Mouse (Mus musculus): ENCODE data around the gene Cul9. TPM values are rescaled to one million over a fixed set of nuclear protein-coding genes. Genes with fewer than 3 reads are reported as not detected.
"Not testable (repeated sequence)": the region's sequence is repeated elsewhere in the genome, so short reads cannot be mapped to it uniquely, and the experiment has no call there.

Cul9 gene
- total RNA-seq, 1 experiment, result 1.8 TPM

- no peaks in the 10 kb centered on the region for H3K9me3 ChIP-seq (ENCODE audit: control insufficient read depth, insufficient read depth, low read depth, low read length)
- H3K27ac ChIP-seq (ENCODE audit: insufficient read depth, low read depth, low read length, poor library complexity, severe bottlenecking), result peak within 1 kb of the TSS; percentile 8; the same call in 1 of the 2 replicates
- peak within 1 kb of the TSS; percentile 93 for H3K9ac ChIP-seq (ENCODE audit: insufficient read depth, low read depth, low read length, poor library complexity, severe bottlenecking)
- TF ChIP-seq MAFK (IDR thresholded peaks at IDR 0.05; ENCODE audit: insufficient read depth, low read depth, low read length) (no peak), CHD2 (IDR thresholded peaks at IDR 0.05; ENCODE audit: low read depth, low read length) (no peak), ZC3H11A (IDR thresholded peaks at IDR 0.05; ENCODE audit: borderline replicate concordance, low read depth, low read length) (no peak), ZNF384 (IDR thresholded peaks at IDR 0.05; ENCODE audit: low read depth, low read length) (no peak), HCFC1 (IDR thresholded peaks at IDR 0.05; ENCODE audit: borderline replicate concordance, insufficient read depth, low read length) (no peak)
- peak within 1 kb of the TSS; percentile 89 to 90 for H3K4me3 ChIP-seq (ENCODE audit: insufficient read depth in 1 of 2, low read depth in 1 of 2, low read length in 2 of 2, poor library complexity in 1 of 2, severe bottlenecking in 1 of 2)
- peak; percentile 86 for DNase-seq (ENCODE audit: low read depth, low spot score)
- in situ Hi-C loops (cut with MboI; ENCODE audit: low sequenced_read_pairs in 2 of 2, unreplicated experiment in 2 of 2), result no loop called here
- H3K36me3 ChIP-seq (ENCODE audit: control insufficient read depth, insufficient read depth, low read length, poor library complexity, severe bottlenecking), result peaks cover 21% of the 10 kb centered on the region
- peaks cover 0 to 12% of the 10 kb centered on the region in 2 experiments; a peak in 2 of 4 replicates for H3K4me1 ChIP-seq (ENCODE audit: control insufficient read depth in 2 of 2, insufficient read depth in 2 of 2, low read length in 2 of 2, poor library complexity in 1 of 2)
Observed at GRCm38 (mm10) chr17:46496623-46497434, 49.4 kb downstream of the Cul9 start, which contains the start of gene Dnph1. TSS of gene Dnph1 (plus strand) at chr17:46496711.

- H3K27ac ChIP-seq (ENCODE audit: insufficient read depth, low read depth, low read length, poor library complexity, severe bottlenecking); H3K9me3 ChIP-seq (ENCODE audit: control insufficient read depth, insufficient read depth, low read depth, low read length); in situ Hi-C loops (cut with MboI; ENCODE audit: low sequenced_read_pairs in 2 of 2, unreplicated experiment in 2 of 2); H3K4me3 ChIP-seq (ENCODE audit: insufficient read depth in 1 of 2, low read depth in 1 of 2, low read length in 2 of 2, poor library complexity in 1 of 2, severe bottlenecking in 1 of 2); DNase-seq (ENCODE audit: low read depth, low spot score); H3K9ac ChIP-seq (ENCODE audit: insufficient read depth, low read depth, low read length, poor library complexity, severe bottlenecking); H3K4me1 ChIP-seq (ENCODE audit: control insufficient read depth in 2 of 2, insufficient read depth in 2 of 2, low read length in 2 of 2, poor library complexity in 1 of 2): not testable (repeated sequence)
- H3K36me3 ChIP-seq (ENCODE audit: control insufficient read depth, insufficient read depth, low read length, poor library complexity, severe bottlenecking), result peaks cover 19% of the 10 kb centered on the region
Observed at GRCm38 (mm10) chr17:46496081-46496480, 50.1 kb downstream of the Cul9 start.

GRCm38 (mm10) chr17:46495486-46495885 is 50.7 kb downstream of the Cul9 start:
- no peak for TF ChIP-seq HCFC1 (IDR thresholded peaks at IDR 0.05; ENCODE audit: borderline replicate concordance, insufficient read depth, low read length)
- TF ChIP-seq ZNF384 (IDR thresholded peaks at IDR 0.05; ENCODE audit: low read depth, low read length), result no peak
- no peak for TF ChIP-seq CHD2 (IDR thresholded peaks at IDR 0.05; ENCODE audit: low read depth, low read length)
- no peak for TF ChIP-seq ZC3H11A (IDR thresholded peaks at IDR 0.05; ENCODE audit: borderline replicate concordance, low read depth, low read length)
- TF ChIP-seq MAFK (IDR thresholded peaks at IDR 0.05; ENCODE audit: insufficient read depth, low read depth, low read length), result no peak
- in situ Hi-C loops (cut with MboI; ENCODE audit: low sequenced_read_pairs in 2 of 2, unreplicated experiment in 2 of 2), result no loop called here
- H3K9ac ChIP-seq (ENCODE audit: insufficient read depth, low read depth, low read length, poor library complexity, severe bottlenecking), result no peak overlapping the region
- H3K4me1 ChIP-seq (ENCODE audit: control insufficient read depth in 2 of 2, insufficient read depth in 2 of 2, low read length in 2 of 2, poor library complexity in 1 of 2), result peaks cover 0 to 8% of the 10 kb centered on the region in 2 experiments; a peak in 2 of 4 replicates
- no peak overlapping the region for H3K4me3 ChIP-seq (ENCODE audit: insufficient read depth in 1 of 2, low read depth in 1 of 2, low read length in 2 of 2, poor library complexity in 1 of 2, severe bottlenecking in 1 of 2)
- no peaks in the 10 kb centered on the region for H3K9me3 ChIP-seq (ENCODE audit: control insufficient read depth, insufficient read depth, low read depth, low read length)
- H3K36me3 ChIP-seq (ENCODE audit: control insufficient read depth, insufficient read depth, low read length, poor library complexity, severe bottlenecking), result peaks cover 17% of the 10 kb centered on the region
- DNase-seq (ENCODE audit: low read depth, low spot score), result no peak
- H3K27ac ChIP-seq (ENCODE audit: insufficient read depth, low read depth, low read length, poor library complexity, severe bottlenecking), result no peak overlapping the region

GRCm38 (mm10) chr17:46487431-46487830 is 58.8 kb downstream of the Cul9 start, which contains the start of gene Ttbk1:
TSS of gene Ttbk1 (minus strand) at chr17:46487675.
- Histone ChIP-seq H3K9me3 (ENCODE audit: control insufficient read depth, insufficient read depth, low read depth, low read length) (no peaks in the 10 kb centered on the region), H3K4me1 (ENCODE audit: control insufficient read depth in 2 of 2, insufficient read depth in 2 of 2, low read length in 2 of 2, poor library complexity in 1 of 2) (peaks cover 0 to 3% of the 10 kb centered on the region in 2 experiments; a peak in 1 of 4 replicates), H3K36me3 (ENCODE audit: control insufficient read depth, insufficient read depth, low read length, poor library complexity, severe bottlenecking) (no peaks in the 10 kb centered on the region), H3K27ac (ENCODE audit: insufficient read depth, low read depth, low read length, poor library complexity, severe bottlenecking) (no peak within 1 kb of the TSS), H3K9ac (ENCODE audit: insufficient read depth, low read depth, low read length, poor library complexity, severe bottlenecking) (no peak within 1 kb of the TSS), H3K4me3 (ENCODE audit: insufficient read depth in 1 of 2, low read depth in 1 of 2, low read length in 2 of 2, poor library complexity in 1 of 2, severe bottlenecking in 1 of 2) (peak within 1 kb of the TSS; percentile 16 to 68; a peak in 3 of 4 replicates)
- DNase-seq (ENCODE audit: low read depth, low spot score), result no peak
- in situ Hi-C loops (cut with MboI; ENCODE audit: low sequenced_read_pairs in 2 of 2, unreplicated experiment in 2 of 2), result no loop called here
- TF ChIP-seq HCFC1 (IDR thresholded peaks at IDR 0.05; ENCODE audit: borderline replicate concordance, insufficient read depth, low read length) (no peak), CHD2 (IDR thresholded peaks at IDR 0.05; ENCODE audit: low read depth, low read length) (no peak), ZNF384 (IDR thresholded peaks at IDR 0.05; ENCODE audit: low read depth, low read length) (peak; percentile 80), MAFK (IDR thresholded peaks at IDR 0.05; ENCODE audit: insufficient read depth, low read depth, low read length) (no peak)

All from ES-E14 (cell line).